Mouse (Mus musculus): ENCODE data around the gene Zfpl1. TPM values are rescaled to one million over a fixed set of nuclear protein-coding genes. Genes with fewer than 3 reads are reported as not detected.

Gene Zfpl1
- polyA plus RNA-seq, 1 experiment from 2014 or later = 52.1 TPM

Small RNAs within 50 kb of the gene (microRNA-seq; reads per million reads assigned to microRNA genes)
- 2.5 reads per million for gene Mir6988 (ENCODE audit: borderline number of aligned reads)

Other genes with a start within 250 kb of the Zfpl1 start
- 72.4 and 75.2 TPM in 2 replicates for gene Frmd8, start 209.7 kb downstream of the Zfpl1 start, polyA plus RNA-seq (2015; fragmentation: Nextera tagmentation; extraction: Ambion mirVana)
- 11.4 and 14.6 TPM in 2 replicates for gene Slc25a45, start 207.1 kb downstream of the Zfpl1 start, polyA plus RNA-seq (2015; fragmentation: Nextera tagmentation; extraction: Ambion mirVana)
- 3.3 and 4.1 TPM in 2 replicates for gene Tigd3, start 190.8 kb downstream of the Zfpl1 start, polyA plus RNA-seq (2015; fragmentation: Nextera tagmentation; extraction: Ambion mirVana)
- gene Dpf2, start 171.9 kb downstream of the Zfpl1 start, polyA plus RNA-seq (2015; fragmentation: Nextera tagmentation; extraction: Ambion mirVana) = 104 and 116 TPM in 2 replicates
- 5.2 and 6.7 TPM in 2 replicates for gene Cdc42ep2, start 160.1 kb downstream of the Zfpl1 start, polyA plus RNA-seq (2015; fragmentation: Nextera tagmentation; extraction: Ambion mirVana)
- gene Pola2, start 120.8 kb downstream of the Zfpl1 start, polyA plus RNA-seq (2015; fragmentation: Nextera tagmentation; extraction: Ambion mirVana) = 61.4 and 71.4 TPM in 2 replicates
- gene Slc22a20, start 98.8 kb downstream of the Zfpl1 start, polyA plus RNA-seq (2015; fragmentation: Nextera tagmentation; extraction: Ambion mirVana) = not detected in 2 replicates
- 19.8 and 21.6 TPM in 2 replicates for gene Capn1, start 69.1 kb downstream of the Zfpl1 start, polyA plus RNA-seq (2015; fragmentation: Nextera tagmentation; extraction: Ambion mirVana)
- gene Syvn1, start 38.4 kb downstream of the Zfpl1 start, polyA plus RNA-seq (2015; fragmentation: Nextera tagmentation; extraction: Ambion mirVana) = 15.1 and 16.5 TPM in 2 replicates
- gene Mrpl49, start 27.2 kb downstream of the Zfpl1 start, polyA plus RNA-seq (2015; fragmentation: Nextera tagmentation; extraction: Ambion mirVana) = 65.2 and 71.4 TPM in 2 replicates
- gene Fau, start 27.1 kb downstream of the Zfpl1 start, polyA plus RNA-seq (2015; fragmentation: Nextera tagmentation; extraction: Ambion mirVana) = 1,297 and 1,312 TPM in 2 replicates
- 48.3 and 55.4 TPM in 2 replicates for gene Znhit2, start 23.8 kb downstream of the Zfpl1 start, polyA plus RNA-seq (2015; fragmentation: Nextera tagmentation; extraction: Ambion mirVana)
- gene Tm7sf2, start 16.6 kb downstream of the Zfpl1 start, polyA plus RNA-seq (2015; fragmentation: Nextera tagmentation; extraction: Ambion mirVana) = 10.1 and 10.3 TPM in 2 replicates
- 69.3 and 77.1 TPM in 2 replicates for gene Vps51, start 7.7 kb downstream of the Zfpl1 start, polyA plus RNA-seq (2015; fragmentation: Nextera tagmentation; extraction: Ambion mirVana)
- gene Tmem262, start 4.9 kb downstream of the Zfpl1 start, polyA plus RNA-seq (2015; fragmentation: Nextera tagmentation; extraction: Ambion mirVana) = 0.44 TPM in 1 of 2 replicates, not detected in the other
- gene Gm28374, start 2.7 kb downstream of the Zfpl1 start, polyA plus RNA-seq (2015; fragmentation: Nextera tagmentation; extraction: Ambion mirVana) = 0.68 and 1.4 TPM in 2 replicates
- gene Cdca5, start within 50 bp of the Zfpl1 start, polyA plus RNA-seq (2015; fragmentation: Nextera tagmentation; extraction: Ambion mirVana) = 53.2 and 53.6 TPM in 2 replicates
- gene AC131692.1, start 9.5 kb upstream of the Zfpl1 start, polyA plus RNA-seq (2015; fragmentation: Nextera tagmentation; extraction: Ambion mirVana) = 0.27 TPM in 1 of 2 replicates, not detected in the other
- gene Naaladl1, start 20.8 kb upstream of the Zfpl1 start, polyA plus RNA-seq (2015; fragmentation: Nextera tagmentation; extraction: Ambion mirVana) = 0.06 and 0.10 TPM in 2 replicates
- 46.4 and 48.5 TPM in 2 replicates for gene Sac3d1, start 33.7 kb upstream of the Zfpl1 start, polyA plus RNA-seq (2015; fragmentation: Nextera tagmentation; extraction: Ambion mirVana)
- gene Snx15, start 43.3 kb upstream of the Zfpl1 start, polyA plus RNA-seq (2015; fragmentation: Nextera tagmentation; extraction: Ambion mirVana) = 31.2 and 34.8 TPM in 2 replicates
- gene Batf2, start 56.0 kb upstream of the Zfpl1 start, polyA plus RNA-seq (2015; fragmentation: Nextera tagmentation; extraction: Ambion mirVana) = 0.48 and 0.57 TPM in 2 replicates
- gene Arl2, start 56.6 kb upstream of the Zfpl1 start, polyA plus RNA-seq (2015; fragmentation: Nextera tagmentation; extraction: Ambion mirVana) = 57.2 and 57.4 TPM in 2 replicates
- gene Majin, start 99.4 kb upstream of the Zfpl1 start, polyA plus RNA-seq (2015; fragmentation: Nextera tagmentation; extraction: Ambion mirVana) = 0.47 and 0.50 TPM in 2 replicates
- 3.6 and 4.0 TPM in 2 replicates for gene Gpha2, start 141.4 kb upstream of the Zfpl1 start, polyA plus RNA-seq (2015; fragmentation: Nextera tagmentation; extraction: Ambion mirVana)
- 8.9 TPM in 2 replicates for gene Ppp2r5b, start 150.9 kb upstream of the Zfpl1 start, polyA plus RNA-seq (2015; fragmentation: Nextera tagmentation; extraction: Ambion mirVana)
- gene Atg2a, start 156.7 kb upstream of the Zfpl1 start, polyA plus RNA-seq (2015; fragmentation: Nextera tagmentation; extraction: Ambion mirVana) = 5.6 and 6.5 TPM in 2 replicates
- gene Ehd1, start 191.8 kb upstream of the Zfpl1 start, polyA plus RNA-seq (2015; fragmentation: Nextera tagmentation; extraction: Ambion mirVana) = 29.5 and 29.9 TPM in 2 replicates
- gene Cdc42bpg, start 221.5 kb upstream of the Zfpl1 start, polyA plus RNA-seq (2015; fragmentation: Nextera tagmentation; extraction: Ambion mirVana) = 0.37 and 0.52 TPM in 2 replicates